Mouse (Mus musculus) C2C12 (cell line): Measurements from ENCODE around the gene Ccdc6. TPM values are rescaled to one million over a fixed set of nuclear protein-coding genes. Genes with fewer than 3 reads are reported as not detected.

Experiments used
- H3K27me3 ChIP-seq: one replicate; pipeline ENCODE4 v1.6.1; 2011; ENCODE audit not compliant: control insufficient read depth, insufficient read depth, insufficient read length
- H3K36me3 ChIP-seq: one replicate; pipeline ENCODE4 v1.6.1; 2011; ENCODE audit not compliant: control insufficient read depth, insufficient read depth
- H3K4me3 ChIP-seq: one replicate; pipeline ENCODE4 v1.5.1; 2011; ENCODE audit warnings: mild to moderate bottlenecking, control low read depth; ENCODE audit not compliant: poor library complexity, insufficient read depth, severe bottlenecking
- H3K79me2 ChIP-seq: one replicate; pipeline ENCODE4 v1.6.1; 2011; ENCODE audit not compliant: control insufficient read depth, insufficient read depth
- H3K79me3 ChIP-seq: one replicate; pipeline ENCODE4 v1.6.1; 2011; ENCODE audit warnings: low read depth, control low read depth
- H3ac ChIP-seq: one replicate; pipeline ENCODE3; 2011; ENCODE audit warnings: low read depth; ENCODE audit not compliant: control insufficient read depth, insufficient read length
- CEBPB ChIP-seq: IDR thresholded peaks from one replicate; pipeline ENCODE4 v1.6.1; 2011; ENCODE audit warnings: low read depth, mild to moderate bottlenecking, control low read depth, moderate library complexity
- CTCF ChIP-seq: IDR thresholded peaks from one replicate; pipeline ENCODE4 v1.5.1; 2011; ENCODE audit not compliant: control insufficient read depth, insufficient read depth, insufficient read length
- FOSL1 ChIP-seq: IDR thresholded peaks from one replicate; pipeline ENCODE4 v1.8.0; 2011; ENCODE audit warnings: mild to moderate bottlenecking, low read length; ENCODE audit not compliant: poor library complexity, insufficient read depth, severe bottlenecking
- MAX ChIP-seq: IDR thresholded peaks from one replicate; pipeline ENCODE4 v1.6.1; 2011; ENCODE audit warnings: mild to moderate bottlenecking, control low read depth
- MYOD1 ChIP-seq: IDR thresholded peaks from one replicate; pipeline ENCODE4 v1.6.1; 2011; ENCODE audit warnings: low read depth; ENCODE audit not compliant: control insufficient read depth, insufficient read length
- MYOG ChIP-seq: IDR thresholded peaks from one replicate; pipeline ENCODE4 v1.6.1; 2011; ENCODE audit not compliant: control insufficient read depth, insufficient read length; ENCODE audit errors: extremely low read depth
- USF1 ChIP-seq: IDR thresholded peaks from one replicate; pipeline ENCODE4 v1.6.1; 2011; ENCODE audit warnings: low read depth, mild to moderate bottlenecking, control low read depth, moderate library complexity
- polyA plus RNA-seq: library from polyadenylated mRNA; unstranded; fragments of >200 nt; fragmentation: generic; extraction: Trizol; gene quantifications from one replicate; pipeline ENCODE4 v1.2.1, GENCODE M21; 2012; ENCODE audit warnings: missing spikeins

Ccdc6 gene
- polyA plus RNA-seq, 1 experiment, result 16.8 TPM

- Histone ChIP-seq H3K27me3 (no peaks in the 10 kb centered on the region), H3K79me2 (peaks cover 32% of the 10 kb centered on the region), H3K79me3 (peaks cover 17% of the 10 kb centered on the region), H3K4me3 (no peak overlapping the region), H3K36me3 (peaks cover 22% of the 10 kb centered on the region), H3ac (no peak overlapping the region)
- no peak for TF ChIP-seq MYOD1
- TF ChIP-seq FOSL1, result no peak
- no peak for TF ChIP-seq MAX
- TF ChIP-seq CTCF, result no peak
- TF ChIP-seq MYOG, result no peak
- TF ChIP-seq CEBPB, result no peak
- no peak for TF ChIP-seq USF1
These were observed 47.2 kb downstream of the Ccdc6 start for GRCm38 (mm10) chr10:70144004-70144557.

DNA sequence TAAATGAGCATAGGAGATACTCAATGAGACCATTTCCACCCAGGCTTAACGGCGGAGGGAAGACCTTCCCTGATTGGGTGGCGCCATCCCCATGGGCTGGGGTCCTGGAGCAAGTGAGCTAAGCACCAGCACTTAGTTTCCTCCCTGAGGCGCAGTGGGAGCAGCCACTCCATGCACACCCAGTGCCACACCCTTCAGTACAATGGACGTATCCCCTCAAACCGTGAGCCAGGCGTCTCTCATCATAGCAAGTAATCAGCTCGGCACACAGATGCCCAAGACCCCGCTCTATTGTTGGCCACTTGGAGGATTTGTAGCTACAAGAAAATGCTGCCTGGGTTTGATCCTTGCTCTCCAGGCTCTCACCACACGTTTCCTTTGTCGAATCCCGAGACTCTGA, 49.0 kb downstream of the Ccdc6 start:
- Histone ChIP-seq H3K79me2 (peaks cover 14% of the 10 kb centered on the region), H3K79me3 (peaks cover 5% of the 10 kb centered on the region), H3K4me3 (no peak overlapping the region), H3ac (no peak overlapping the region), H3K27me3 (no peaks in the 10 kb centered on the region), H3K36me3 (peaks cover 25% of the 10 kb centered on the region)
- no peak for TF ChIP-seq MYOD1
- no peak for TF ChIP-seq FOSL1
- no peak for TF ChIP-seq MAX
- TF ChIP-seq USF1, result no peak
- TF ChIP-seq CEBPB, result no peak

GRCm38 (mm10) chr10:70149093-70149492, 52.2 kb downstream of the Ccdc6 start:
- no peaks in the 10 kb centered on the region for H3K79me2 ChIP-seq
- no peak overlapping the region for H3ac ChIP-seq
- no peak for TF ChIP-seq FOSL1
- TF ChIP-seq MAX, result no peak
- TF ChIP-seq CTCF, result no peak
- TF ChIP-seq CEBPB, result no peak
- no peak for TF ChIP-seq MYOG
- TF ChIP-seq MYOD1, result no peak
- TF ChIP-seq USF1, result no peak
- H3K4me3 ChIP-seq, result no peak overlapping the region
- H3K79me3 ChIP-seq, result no peaks in the 10 kb centered on the region
- no peaks in the 10 kb centered on the region for H3K27me3 ChIP-seq
- H3K36me3 ChIP-seq, result peaks cover 18% of the 10 kb centered on the region

DNA sequence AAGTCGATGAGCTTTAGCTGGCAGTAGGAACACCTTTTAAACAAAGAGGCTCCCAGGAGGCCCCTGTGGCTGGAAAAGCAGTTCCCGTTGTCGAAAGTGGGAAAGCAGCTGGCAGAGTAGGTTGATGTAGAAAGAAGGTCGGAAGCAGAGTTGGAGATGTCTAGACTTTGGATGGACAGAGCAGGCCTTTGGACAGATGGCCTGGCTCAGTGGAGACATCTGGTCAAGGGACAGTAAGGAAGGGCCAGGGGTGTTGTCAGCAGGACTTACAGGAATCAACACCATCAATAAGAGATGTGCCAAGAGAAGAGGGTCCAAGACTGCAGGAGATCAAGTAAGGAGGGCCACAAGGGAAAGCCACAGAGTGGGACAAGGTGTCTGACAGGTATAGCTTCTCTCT, 53.4 kb downstream of the Ccdc6 start:
- Histone ChIP-seq H3K4me3 (no peak overlapping the region), H3K79me3 (peaks cover 1% of the 10 kb centered on the region), H3ac (no peak overlapping the region), H3K79me2 (no peaks in the 10 kb centered on the region), H3K27me3 (no peaks in the 10 kb centered on the region), H3K36me3 (peaks cover 22% of the 10 kb centered on the region)
- TF ChIP-seq MYOG, result no peak

DNA sequence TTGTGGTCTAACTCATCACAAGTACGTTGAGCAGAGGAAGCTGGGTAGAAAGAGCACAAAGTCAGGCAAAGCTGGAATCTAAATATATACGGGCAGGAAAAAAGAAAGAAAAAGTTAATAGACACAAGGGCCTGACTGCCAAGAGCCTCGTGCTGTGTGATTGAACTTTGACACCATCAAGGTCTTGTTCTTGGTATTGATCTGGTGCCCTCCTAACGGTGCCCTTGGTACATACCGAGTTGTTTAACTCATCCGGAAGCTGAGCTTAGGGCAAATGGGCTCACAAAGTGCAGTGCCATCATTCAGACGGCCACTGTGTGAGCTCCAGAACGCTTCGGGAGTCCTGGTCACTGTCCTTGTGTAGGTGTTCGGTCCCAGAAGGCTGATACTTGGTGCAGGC, 54.2 kb downstream of the Ccdc6 start:
- TF ChIP-seq MYOG (no peak), MYOD1 (no peak), FOSL1 (no peak), USF1 (no peak), MAX (no peak), CEBPB (no peak), CTCF (no peak)
- no peaks in the 10 kb centered on the region for H3K79me2 ChIP-seq
- no peak overlapping the region for H3ac ChIP-seq
- peaks cover 1% of the 10 kb centered on the region for H3K79me3 ChIP-seq
- H3K27me3 ChIP-seq, result no peaks in the 10 kb centered on the region
- peaks cover 29% of the 10 kb centered on the region for H3K36me3 ChIP-seq
- H3K4me3 ChIP-seq, result no peak overlapping the region

GRCm38 (mm10) chr10:70152190-70152743, 55.3 kb downstream of the Ccdc6 start:
- peaks cover 1% of the 10 kb centered on the region for H3K79me3 ChIP-seq
- H3K27me3 ChIP-seq, result no peaks in the 10 kb centered on the region
- no peaks in the 10 kb centered on the region for H3K79me2 ChIP-seq
- peaks cover 39% of the 10 kb centered on the region for H3K36me3 ChIP-seq
- H3ac ChIP-seq, result no peak overlapping the region
- no peak for TF ChIP-seq MAX
- H3K4me3 ChIP-seq, result no peak overlapping the region
